Mouse (Mus musculus) hindbrain, embryonic 10.5 days (tissue): ENCODE measurements at regions not wholly inside any gene's neighbourhood (a gene's known extent, or its start where the extent isn't known, plus 50 kb on each side); places are given as distances from the start of the nearest gene placed in this dataset.

Source experiments
- DNase-seq: peaks from one replicate; pipeline ENCODE4 v3.0.0-alpha.2; 2017; ENCODE audit warnings: low spot score
- H3K27ac ChIP-seq: fragments of 300-500 bp; sonication (generic); 2 replicates; pipeline ENCODE4 v1.5.1; 2016; ENCODE audit warnings: mild to moderate bottlenecking, moderate library complexity
- H3K27me3 ChIP-seq: fragments of 300-500 bp; sonication (generic); 2 replicates; pipeline ENCODE4 v1.6.1; 2016; ENCODE audit warnings: mild to moderate bottlenecking; ENCODE audit not compliant: poor library complexity, insufficient read depth, severe bottlenecking
- H3K36me3 ChIP-seq: fragments of 300-500 bp; sonication (generic); 2 replicates; pipeline ENCODE4 v1.6.1; 2016; ENCODE audit warnings: mild to moderate bottlenecking, moderate library complexity
- H3K4me1 ChIP-seq: fragments of 300-500 bp; sonication (generic); replicated peaks from 2 replicates; pipeline ENCODE4 v1.6.1; 2016; ENCODE audit warnings: mild to moderate bottlenecking
- H3K4me3 ChIP-seq: fragments of 300-500 bp; sonication (generic); 2 replicates; pipeline ENCODE4 v1.5.1; 2016; ENCODE audit warnings: mild to moderate bottlenecking, moderate library complexity
- H3K9me3 ChIP-seq: fragments of 300-500 bp; sonication (generic); 2 replicates; pipeline ENCODE4 v1.6.1; 2016; ENCODE audit warnings: mild to moderate bottlenecking, moderate library complexity
- WGBS: fragments of 180-500 bp; shearing (Covaris S2); methylation state at CpG from one replicate; pipeline ENCODE4 v1.1.7; 2016; 5-methylcytosine and 5-hydroxymethylcytosine counted together

GRCm38 (mm10) chr1:189118582-189118981 lies 110.9 kb upstream of the Kctd3 start:
- Histone ChIP-seq H3K27ac (no peak overlapping the region), H3K36me3 (no peaks in the 10 kb centered on the region), H3K9me3 (peaks cover 4% of the 10 kb centered on the region; the same call in 1 of the 2 replicates), H3K4me1 (peaks cover 15% of the 10 kb centered on the region; the same call in 1 of the 2 replicates), H3K27me3 (no peaks in the 10 kb centered on the region), H3K4me3 (no peak overlapping the region)
- WGBS: 61% methylated on average over 5 of the region's 5 CpGs
- DNase-seq: no peak

- Histone ChIP-seq H3K27me3 (no peaks in the 10 kb centered on the region), H3K9me3 (no peaks in the 10 kb centered on the region), H3K36me3 (no peaks in the 10 kb centered on the region), H3K4me1 (peaks cover 5% of the 10 kb centered on the region; the same call in 1 of the 2 replicates), H3K4me3 (no peak overlapping the region), H3K27ac (no peak overlapping the region)
- WGBS: 84% methylated on average over 8 of the region's 8 CpGs
- no peak for DNase-seq
Measured at GRCm38 (mm10) chr1:189115914-189116313, 108.3 kb upstream of the Kctd3 start.

- Histone ChIP-seq H3K27me3 (no peaks in the 10 kb centered on the region), H3K36me3 (no peaks in the 10 kb centered on the region), H3K27ac (no peak overlapping the region), H3K4me3 (no peak overlapping the region), H3K4me1 (0 out of 2 replicates have a peak, but pooled peaks cover 5% of the 10 kb centered on the region), H3K9me3 (no peaks in the 10 kb centered on the region)
- 93% methylated on average over 1 of the region's 1 CpGs for WGBS
- no peak for DNase-seq
Measured at GRCm38 (mm10) chr1:189115279-189115678, 107.6 kb upstream of the Kctd3 start.

- Histone ChIP-seq H3K36me3 (no peaks in the 10 kb centered on the region), H3K27ac (no peak overlapping the region), H3K4me3 (no peak overlapping the region), H3K4me1 (peaks cover 5% of the 10 kb centered on the region; the same call in 1 of the 2 replicates), H3K9me3 (no peaks in the 10 kb centered on the region), H3K27me3 (no peaks in the 10 kb centered on the region)
- 83% methylated on average over 8 of the region's 8 CpGs for WGBS
- no peak for DNase-seq
Measured at GRCm38 (mm10) chr1:189108260-189109035, 100.8 kb upstream of the Kctd3 start.

- no peak overlapping the region for H3K27ac ChIP-seq
- no peaks in the 10 kb centered on the region for H3K36me3 ChIP-seq
- no peaks in the 10 kb centered on the region for H3K9me3 ChIP-seq
- 69% methylated on average over 8 of the region's 8 CpGs for WGBS
- H3K4me3 ChIP-seq: no peak overlapping the region
- DNase-seq: peak; percentile 9
- peaks cover 5% of the 10 kb centered on the region; the same call in 1 of the 2 replicates for H3K4me1 ChIP-seq
- no peaks in the 10 kb centered on the region for H3K27me3 ChIP-seq
Measured at GRCm38 (mm10) chr1:189107841-189108240, 100.2 kb upstream of the Kctd3 start.

GRCm38 (mm10) chr1:189107156-189107555 lies 99.5 kb upstream of the Kctd3 start:
- Histone ChIP-seq H3K4me3 (no peak overlapping the region), H3K9me3 (no peaks in the 10 kb centered on the region), H3K4me1 (peaks cover 5% of the 10 kb centered on the region; the same call in 1 of the 2 replicates), H3K27me3 (no peaks in the 10 kb centered on the region), H3K27ac (no peak overlapping the region), H3K36me3 (no peaks in the 10 kb centered on the region)
- no peak for DNase-seq
- WGBS: 86% methylated on average over 3 of the region's 3 CpGs

GRCm38 (mm10) chr1:189105276-189105675 lies 97.6 kb upstream of the Kctd3 start:
- no peak for DNase-seq
- 87% methylated on average over 4 of the region's 4 CpGs for WGBS
- H3K36me3 ChIP-seq: no peaks in the 10 kb centered on the region
- peaks cover 5% of the 10 kb centered on the region; the same call in 1 of the 2 replicates for H3K4me1 ChIP-seq
- H3K4me3 ChIP-seq: no peak overlapping the region
- H3K27ac ChIP-seq: no peak overlapping the region
- H3K9me3 ChIP-seq: no peaks in the 10 kb centered on the region
- no peaks in the 10 kb centered on the region for H3K27me3 ChIP-seq

GRCm38 (mm10) chr1:189102781-189103180 lies 95.1 kb upstream of the Kctd3 start:
- WGBS: 81% methylated on average over 3 of the region's 3 CpGs
- no peak overlapping the region for H3K27ac ChIP-seq
- no peaks in the 10 kb centered on the region for H3K9me3 ChIP-seq
- DNase-seq: no peak
- no peaks in the 10 kb centered on the region for H3K27me3 ChIP-seq
- H3K4me3 ChIP-seq: no peak overlapping the region
- H3K36me3 ChIP-seq: no peaks in the 10 kb centered on the region
- H3K4me1 ChIP-seq: peaks cover 5% of the 10 kb centered on the region; the same call in 1 of the 2 replicates

GRCm38 (mm10) chr1:189099121-189099520 lies 91.5 kb upstream of the Kctd3 start:
- Histone ChIP-seq H3K36me3 (no peaks in the 10 kb centered on the region), H3K9me3 (no peaks in the 10 kb centered on the region)
- WGBS: 77% methylated on average over 2 of the region's 2 CpGs

GRCm38 (mm10) chr1:189092819-189093218 lies 85.2 kb upstream of the Kctd3 start:
- Histone ChIP-seq H3K27ac (no peak overlapping the region), H3K4me3 (no peak overlapping the region), H3K9me3 (no peaks in the 10 kb centered on the region), H3K4me1 (no peaks in the 10 kb centered on the region), H3K36me3 (no peaks in the 10 kb centered on the region), H3K27me3 (no peaks in the 10 kb centered on the region)
- 86% methylated on average over 3 of the region's 3 CpGs for WGBS
- no peak for DNase-seq

More at GRCm38 (mm10) chr1:189099121-189099520, 91.5 kb upstream of the Kctd3 start:
- Histone ChIP-seq H3K27ac (no peak overlapping the region), H3K4me1 (0 out of 2 replicates have a peak, but pooled peaks cover 2% of the 10 kb centered on the region), H3K4me3 (no peak overlapping the region), H3K27me3 (no peaks in the 10 kb centered on the region)
- no peak for DNase-seq

GRCm38 (mm10) chr1:189085245-189085644 lies 77.6 kb upstream of the Kctd3 start:
- H3K9me3 ChIP-seq: peaks cover 9% of the 10 kb centered on the region
- no peak overlapping the region for H3K27ac ChIP-seq
- H3K4me3 ChIP-seq: no peak overlapping the region
- no peak for DNase-seq
- WGBS: 91% methylated on average over 2 of the region's 2 CpGs
- no peaks in the 10 kb centered on the region for H3K27me3 ChIP-seq
- no peaks in the 10 kb centered on the region for H3K36me3 ChIP-seq
- peaks cover 6% of the 10 kb centered on the region; the same call in 1 of the 2 replicates for H3K4me1 ChIP-seq

- peaks cover 9% of the 10 kb centered on the region for H3K9me3 ChIP-seq
- no peak for DNase-seq
- no peak overlapping the region for H3K4me3 ChIP-seq
- H3K27ac ChIP-seq: peak overlapping the region; percentile 77; the same call in 1 of the 2 replicates
- H3K4me1 ChIP-seq: peaks cover 6% of the 10 kb centered on the region; the same call in 1 of the 2 replicates
- H3K36me3 ChIP-seq: no peaks in the 10 kb centered on the region
- 60% methylated on average over 2 of the region's 2 CpGs for WGBS
- no peaks in the 10 kb centered on the region for H3K27me3 ChIP-seq
Measured at GRCm38 (mm10) chr1:189081267-189081666, 73.6 kb upstream of the Kctd3 start.

GRCm38 (mm10) chr1:189080797-189081196 lies 73.2 kb upstream of the Kctd3 start:
- Histone ChIP-seq H3K27me3 (no peaks in the 10 kb centered on the region), H3K4me1 (peaks cover 6% of the 10 kb centered on the region; the same call in 1 of the 2 replicates), H3K36me3 (no peaks in the 10 kb centered on the region), H3K27ac (peak overlapping the region; percentile 77), H3K4me3 (no peak overlapping the region), H3K9me3 (peaks cover 9% of the 10 kb centered on the region)
- peak; percentile 81 for DNase-seq
- WGBS: 18% methylated on average over 9 of the region's 9 CpGs
